Mouse (Mus musculus) myocyte (in vitro differentiated cells): ENCODE results near the gene Gm28042.

Source experiments
- MYOD1 ChIP-seq, 3 experiments: IDR thresholded peaks; one replicate each; pipeline ENCODE4 v1.6.1; 2011; ENCODE audit warnings: control low read depth in 2 of 3, low read depth in 2 of 3, mild to moderate bottlenecking in 2 of 3, moderate library complexity in 1 of 3; ENCODE audit not compliant: insufficient read length in 2 of 3, control insufficient read depth in 1 of 3
- POLR2A ChIP-seq: IDR thresholded peaks from one replicate; pipeline ENCODE4 v1.6.1; 2011; ENCODE audit warnings: low read depth, mild to moderate bottlenecking, control low read depth, moderate library complexity; ENCODE audit not compliant: insufficient read length
- SRF ChIP-seq: IDR thresholded peaks from one replicate; pipeline ENCODE4 v1.6.1; 2011; ENCODE audit warnings: low read depth; ENCODE audit not compliant: control insufficient read depth, insufficient read length

GRCm38 (mm10) chr2:120003970-120004369 lies 23.3 kb upstream of the Gm28042 start:
- TF ChIP-seq POLR2A (no peak), SRF (no peak), MYOD1 (IDR thresholded peaks at IDR 0.05; ENCODE audit: control insufficient read depth in 1 of 3, insufficient read length in 2 of 3, low read depth in 2 of 3) (no peak)
